Mouse (Mus musculus) lung, embryonic 16.5 days (tissue): ENCODE data around the gene S100a11. TPM values are rescaled to one million over a fixed set of nuclear protein-coding genes. Genes with fewer than 3 reads are reported as not detected.

Experiments used
- ATAC-seq: fragments of 200-750 bp; cut with Nextera tagmentation; 2 replicates; pipeline ENCODE4 v1.8.0; 2017; ENCODE audit warnings: low read depth, mild to moderate bottlenecking, moderate library complexity
- H3K27ac ChIP-seq: fragments of 300-500 bp; sonication (generic); 2 replicates; pipeline ENCODE4 v1.5.1; 2014; ENCODE audit warnings: mild to moderate bottlenecking, control low read depth, low read length
- H3K27me3 ChIP-seq: fragments of 300-500 bp; sonication (generic); 2 replicates; pipeline ENCODE4 v1.6.1; 2014; ENCODE audit warnings: low read depth, low read length, mixed read lengths; ENCODE audit not compliant: control insufficient read depth, insufficient read depth
- H3K36me3 ChIP-seq: fragments of 300-500 bp; sonication (generic); 2 replicates; pipeline ENCODE4 v1.6.1; 2014; ENCODE audit warnings: low read length; ENCODE audit not compliant: control insufficient read depth, insufficient read depth
- H3K4me1 ChIP-seq: fragments of 300-500 bp; sonication (generic); replicated peaks from 2 replicates; pipeline ENCODE4 v1.6.1; 2014; ENCODE audit warnings: low read length, mixed read lengths; ENCODE audit not compliant: control insufficient read depth, insufficient read depth
- H3K4me2 ChIP-seq: fragments of 300-500 bp; sonication (generic); 2 replicates; pipeline ENCODE4 v1.6.1; 2014; ENCODE audit warnings: low read depth, low read length, control low read depth
- H3K4me3 ChIP-seq: fragments of 300-500 bp; sonication (generic); 2 replicates; pipeline ENCODE4 v1.5.1; 2014; ENCODE audit warnings: mild to moderate bottlenecking, low read length, control low read depth
- H3K9ac ChIP-seq: fragments of 300-500 bp; sonication (generic); 2 replicates; pipeline ENCODE4 v1.6.1; 2014; ENCODE audit warnings: low read length, control low read depth
- H3K9me3 ChIP-seq: fragments of 300-500 bp; sonication (generic); 2 replicates; pipeline ENCODE4 v1.6.1; 2016; ENCODE audit warnings: low read length; ENCODE audit not compliant: control insufficient read depth
- WGBS: fragments of 180-500 bp; shearing (Covaris S2); extraction: QIAGEN DNeasy Blood & Tissue Kit; methylation state at CpG from one replicate; pipeline ENCODE4 v1.1.7; 2014; 5-methylcytosine and 5-hydroxymethylcytosine counted together
- polyA plus RNA-seq: library from polyadenylated mRNA; unstranded; fragments of >200 nt; fragmentation: Nextera tagmentation; extraction: Ambion mirVana; gene quantifications from 2 replicates; pipeline ENCODE4 v1.2.1, GENCODE M21; 2015

Gene S100a11
- polyA plus RNA-seq, 1 experiment from 2014 or later = 1,592 TPM

DNA sequence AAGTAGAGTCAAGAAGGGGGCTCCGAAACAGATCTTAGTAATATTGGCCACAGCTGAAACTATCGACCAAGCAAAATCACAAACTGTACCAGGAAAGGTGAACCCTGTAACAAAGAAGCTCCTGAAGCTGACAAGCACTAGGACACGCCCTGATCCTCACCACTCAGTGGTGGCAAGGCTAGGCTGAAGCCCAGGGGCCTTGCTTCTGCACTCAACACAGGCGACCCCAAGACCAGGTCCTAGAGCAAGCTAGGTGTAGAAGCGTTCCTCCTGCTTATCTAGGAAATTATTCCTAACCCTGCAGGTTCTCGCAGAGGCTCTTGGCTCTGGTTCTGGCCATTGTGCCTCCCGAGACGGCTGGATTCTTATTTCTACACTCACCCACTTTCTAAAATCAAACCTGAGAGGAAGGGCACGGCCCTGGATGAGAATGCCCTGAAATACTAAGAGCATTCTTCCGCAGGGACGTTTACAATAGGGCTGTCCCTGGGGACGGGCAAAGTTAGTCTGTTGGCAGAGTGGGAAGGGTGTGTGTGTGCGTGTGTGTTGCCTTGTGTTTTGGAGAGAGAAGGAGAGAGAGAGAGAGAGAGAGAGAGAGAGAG is 34.2 kb downstream of the S100a11 start:
- WGBS = 17% methylated on average over 12 of the region's 13 CpGs
- ATAC-seq = peak; percentile 60
- Histone ChIP-seq H3K9ac (peak overlapping the region; percentile 75), H3K36me3 (no peaks in the 10 kb centered on the region), H3K27ac (peak overlapping the region; percentile 71), H3K27me3 (no peaks in the 10 kb centered on the region), H3K4me1 (peaks cover 22% of the 10 kb centered on the region), H3K4me3 (peak overlapping the region; percentile 66), H3K9me3 (no peaks in the 10 kb centered on the region), H3K4me2 (peak overlapping the region; percentile 71)

GRCm38 (mm10) chr3:93554981-93555877 is 34.9 kb downstream of the S100a11 start, which contains the start of gene S100a10:
TSS of gene S100a10 (plus strand) at chr3:93555080.
- Histone ChIP-seq H3K4me1 (peaks cover 22% of the 10 kb centered on the region), H3K36me3 (no peaks in the 10 kb centered on the region), H3K27ac (peak within 1 kb of the TSS; percentile 80), H3K27me3 (no peaks in the 10 kb centered on the region), H3K9ac (peak within 1 kb of the TSS; percentile 75), H3K4me3 (peak within 1 kb of the TSS; percentile 66), H3K4me2 (peak within 1 kb of the TSS; percentile 71), H3K9me3 (no peaks in the 10 kb centered on the region)
- ATAC-seq = peak; percentile 93
- under 1% methylated on average over 34 of the region's 39 CpGs for WGBS

GRCm38 (mm10) chr3:93555878-93556254 is 35.6 kb downstream of the S100a11 start:
- H3K4me1 ChIP-seq = peaks cover 22% of the 10 kb centered on the region
- 18% methylated on average over 2 of the region's 2 CpGs for WGBS

DNA sequence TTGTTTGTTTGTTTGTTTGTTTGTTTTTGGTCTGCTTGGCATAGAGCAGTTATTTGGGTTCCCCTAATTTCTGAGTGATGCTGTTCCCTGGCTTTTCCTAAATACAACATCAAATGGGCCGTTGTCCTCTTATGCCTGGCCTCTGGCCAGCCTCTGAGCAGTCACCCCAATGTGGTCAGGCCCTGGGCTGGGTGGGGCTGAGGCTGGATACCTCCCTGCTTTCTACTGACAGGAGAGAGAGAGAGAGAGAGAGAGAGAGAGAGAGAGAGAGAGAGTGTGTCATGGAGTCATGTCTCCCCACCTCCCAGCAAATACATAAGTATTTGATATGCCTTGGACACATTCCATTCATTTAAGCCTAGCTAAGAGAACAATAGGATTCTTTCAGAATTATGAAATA is 36.3 kb downstream of the S100a11 start:
- Histone ChIP-seq H3K27me3 (no peaks in the 10 kb centered on the region), H3K27ac (peak overlapping the region; percentile 80; the same call in 1 of the 2 replicates), H3K36me3 (peaks cover 7% of the 10 kb centered on the region; the same call in 1 of the 2 replicates), H3K4me1 (peaks cover 22% of the 10 kb centered on the region), H3K4me2 (peak overlapping the region; percentile 71), H3K9me3 (no peaks in the 10 kb centered on the region), H3K9ac (peak overlapping the region; percentile 34), H3K4me3 (peak overlapping the region; percentile 66)
- 29% methylated on average over 1 of the region's 1 CpGs for WGBS
- ATAC-seq = no peak

More at GRCm38 (mm10) chr3:93555878-93556254, 35.6 kb downstream of the S100a11 start:
- Histone ChIP-seq H3K4me3 (peak overlapping the region; percentile 66), H3K27ac (peak overlapping the region; percentile 80), H3K4me2 (peak overlapping the region; percentile 71), H3K36me3 (no peaks in the 10 kb centered on the region), H3K9ac (peak overlapping the region; percentile 75), H3K27me3 (no peaks in the 10 kb centered on the region), H3K9me3 (no peaks in the 10 kb centered on the region)
- ATAC-seq = peak; percentile 41

DNA sequence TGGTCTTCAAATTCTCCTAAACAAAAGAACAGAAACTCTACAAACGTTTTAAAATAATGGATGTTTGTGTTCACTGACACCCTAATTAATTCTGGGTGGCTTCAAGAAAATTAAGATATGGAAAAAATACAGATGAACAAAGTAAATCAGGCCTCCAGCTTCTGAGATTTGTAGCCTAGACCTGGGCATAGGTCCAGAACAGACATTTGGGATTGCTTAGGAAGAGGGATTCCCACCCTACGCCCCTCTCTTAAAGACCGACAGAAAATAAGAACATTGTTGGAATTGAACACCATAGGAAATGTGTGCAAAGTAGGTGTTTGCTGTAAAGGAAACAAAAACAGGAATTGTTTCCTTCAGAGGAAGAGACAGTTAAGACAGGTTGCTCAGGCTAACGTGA is 37.2 kb downstream of the S100a11 start:
- Histone ChIP-seq H3K4me3 (no peak overlapping the region), H3K27ac (no peak overlapping the region), H3K9me3 (no peaks in the 10 kb centered on the region), H3K27me3 (no peaks in the 10 kb centered on the region), H3K36me3 (peaks cover 12% of the 10 kb centered on the region; the same call in 1 of the 2 replicates), H3K4me2 (no peak overlapping the region), H3K4me1 (peaks cover 22% of the 10 kb centered on the region), H3K9ac (no peak overlapping the region)
- 35% methylated on average over 4 of the region's 4 CpGs for WGBS
- no peak for ATAC-seq

DNA sequence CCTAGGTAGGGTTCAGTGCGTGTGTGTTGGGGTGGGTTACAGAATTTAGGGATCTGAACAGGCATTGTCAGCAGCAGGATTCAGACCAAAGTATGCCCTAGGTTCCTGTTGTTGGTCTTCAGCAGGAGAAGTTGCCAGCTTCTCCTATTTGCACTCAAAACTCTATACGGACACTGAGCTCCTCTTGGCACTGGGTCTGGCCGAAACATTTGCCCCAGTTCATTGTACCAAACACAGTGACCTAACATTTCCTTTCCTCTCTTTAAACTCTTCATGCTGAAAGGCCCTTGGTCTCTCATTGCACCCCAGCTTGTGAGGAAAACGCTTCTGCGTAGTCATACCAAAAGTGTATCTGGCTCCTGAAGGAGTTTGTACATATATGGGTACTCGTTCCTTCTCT is 39.7 kb downstream of the S100a11 start:
- H3K4me3 ChIP-seq = no peak overlapping the region
- H3K9ac ChIP-seq = no peak overlapping the region
- peaks cover 15% of the 10 kb centered on the region for H3K4me1 ChIP-seq
- WGBS = 60% methylated on average over 6 of the region's 6 CpGs
- no peaks in the 10 kb centered on the region for H3K27me3 ChIP-seq
- no peaks in the 10 kb centered on the region for H3K9me3 ChIP-seq
- no peak for ATAC-seq
- H3K4me2 ChIP-seq = no peak overlapping the region
- peaks cover 30% of the 10 kb centered on the region for H3K36me3 ChIP-seq
- H3K27ac ChIP-seq = no peak overlapping the region

DNA sequence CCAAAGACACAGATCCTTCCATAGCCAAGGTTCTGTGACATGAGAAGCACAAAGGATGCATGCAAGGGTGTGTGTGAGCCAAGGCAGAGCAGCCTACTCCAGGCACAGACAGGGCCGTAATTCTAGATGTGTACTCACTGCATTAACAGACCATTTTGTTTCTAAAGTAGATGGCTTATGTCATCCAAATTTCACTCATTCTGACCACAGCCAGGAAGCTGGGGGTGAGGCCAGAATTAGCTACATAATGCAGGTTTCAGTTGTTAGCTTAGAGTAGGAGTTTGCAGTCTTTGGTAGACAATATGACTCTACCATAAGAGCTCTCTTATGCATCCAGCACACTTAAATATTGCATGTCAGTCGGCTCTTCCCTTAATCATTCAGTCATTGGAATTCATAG is 42.1 kb downstream of the S100a11 start:
- peaks cover 31% of the 10 kb centered on the region for H3K36me3 ChIP-seq

GRCm38 (mm10) chr3:93563216-93563615 is 42.9 kb downstream of the S100a11 start:
- H3K9me3 ChIP-seq = no peaks in the 10 kb centered on the region
- peaks cover 6% of the 10 kb centered on the region; the same call in 1 of the 2 replicates for H3K4me1 ChIP-seq
- no peak for ATAC-seq
- no peaks in the 10 kb centered on the region for H3K27me3 ChIP-seq
- no peak overlapping the region for H3K4me2 ChIP-seq
- no peak overlapping the region for H3K4me3 ChIP-seq
- peaks cover 31% of the 10 kb centered on the region for H3K36me3 ChIP-seq
- no peak overlapping the region for H3K9ac ChIP-seq
- 96% methylated on average over 4 of the region's 4 CpGs for WGBS
- no peak overlapping the region for H3K27ac ChIP-seq

More for the DNA sequence above, 42.1 kb downstream of the S100a11 start:
- H3K27me3 ChIP-seq = no peaks in the 10 kb centered on the region
- no peak overlapping the region for H3K4me2 ChIP-seq
- H3K27ac ChIP-seq = no peak overlapping the region
- H3K9me3 ChIP-seq = no peaks in the 10 kb centered on the region
- 81% methylated on average over 2 of the region's 2 CpGs for WGBS
- no peak for ATAC-seq
- no peak overlapping the region for H3K9ac ChIP-seq
- peaks cover 2% of the 10 kb centered on the region for H3K4me1 ChIP-seq
- no peak overlapping the region for H3K4me3 ChIP-seq

GRCm38 (mm10) chr3:93566892-93567291 is 46.6 kb downstream of the S100a11 start:
- Histone ChIP-seq H3K27ac (no peak overlapping the region), H3K4me3 (no peak overlapping the region), H3K36me3 (peaks cover 22% of the 10 kb centered on the region), H3K27me3 (no peaks in the 10 kb centered on the region), H3K9ac (no peak overlapping the region), H3K4me1 (peaks cover 7% of the 10 kb centered on the region), H3K4me2 (no peak overlapping the region), H3K9me3 (no peaks in the 10 kb centered on the region)
- ATAC-seq = no peak
- WGBS = 78% methylated on average over 3 of the region's 3 CpGs
